Mouse (Mus musculus) macrophage (primary cell): ENCODE data around the gene Gm14744. TPM values are rescaled to one million over a fixed set of nuclear protein-coding genes. Genes with fewer than 3 reads are reported as not detected.
"Not testable (repeated sequence)": the region's sequence is repeated elsewhere in the genome, so short reads cannot be mapped to it uniquely, and the experiment has no call there.

Source experiments
- H3K27ac ChIP-seq: fragments of 350-480 bp; formaldehyde crosslinking; 2 replicates; pipeline ENCODE4 v1.9.0; 2021
- H3K36me3 ChIP-seq: fragments of 350-480 bp; formaldehyde crosslinking; 2 replicates; pipeline ENCODE4 v1.9.0; 2021; ENCODE audit errors: inconsistent target
- H3K4me3 ChIP-seq: fragments of 350-480 bp; formaldehyde crosslinking; 2 replicates; pipeline ENCODE4 v1.9.0; 2021; ENCODE audit errors: inconsistent target
- H3K79me2 ChIP-seq: fragments of 350-480 bp; formaldehyde crosslinking; 2 replicates; pipeline ENCODE4 v1.9.0; 2021; ENCODE audit errors: inconsistent target
- WGBS: methylation state at CpG from one replicate; pipeline ENCODE4 v1.1.7; 2026; ENCODE audit warnings: inconsistent platforms; ENCODE audit not compliant: missing documents; 5-methylcytosine and 5-hydroxymethylcytosine counted together
- polyA plus RNA-seq: library from polyadenylated mRNA; stranded (reverse); fragments of 250-400 nt; gene quantifications from 3 replicates; pipeline ENCODE4 v1.2.4, GENCODE M21; 2018; ENCODE audit warnings: inconsistent platforms
- total RNA-seq, 78 experiments: library from RNA; depleted of rRNA; stranded (reverse); fragments of 250-400 nt; gene quantifications; 1 replicate in 9 of 78; 2 replicates in 24 of 78; 3 replicates in 43 of 78; 4 replicates in 2 of 78; pipeline ENCODE4 v1.2.4; 2018; ENCODE audit warnings: inconsistent platforms in 56 of 78

The Gm14744 gene
- total RNA-seq (2018; cell fraction: chromatin; rRNA removed) = not detected
- total RNA-seq (2018; cell fraction: cytosol; rRNA removed) = not detected
- total RNA-seq (2018; cell fraction: nucleus; rRNA removed) = not detected
- not detected in 3 replicates for polyA plus RNA-seq

- H3K36me3 ChIP-seq, H3K79me2 ChIP-seq, H3K27ac ChIP-seq, H3K4me3 ChIP-seq: not testable (repeated sequence)
- no CpG with 5 or more reads among the region's 2 CpGs for whole genome bisulfite sequencing
Measured at GRCm38 (mm10) chrX:77864458-77864857, at the start of gene Gm14744. Gene Gm14744 (plus strand): TSS chrX:77864758.

GRCm38 (mm10) chrX:77853523-77853922, 11.0 kb upstream of the Gm14744 start, which contains the start of gene Pbsn:
Gene Pbsn (minus strand): TSS chrX:77853623.
- Histone ChIP-seq H3K79me2 (no peaks in the 10 kb centered on the region), H3K27ac (no peak within 1 kb of the TSS), H3K4me3 (no peak within 1 kb of the TSS), H3K36me3 (no peaks in the 10 kb centered on the region)
- 83% methylated on average over 1 of the region's 1 CpGs for WGBS

GRCm38 (mm10) chrX:77880033-77880432, 15.5 kb downstream of the Gm14744 start:
- not testable (repeated sequence) for H3K4me3 ChIP-seq, H3K36me3 ChIP-seq
- 37% methylated on average over 2 of the region's 4 CpGs for WGBS

More at GRCm38 (mm10) chrX:77880033-77880432, 15.5 kb downstream of the Gm14744 start:
- H3K27ac ChIP-seq, H3K79me2 ChIP-seq: not testable (repeated sequence)

Other genes starting within 250 kb of the Gm14744 start
- 35.8 to 90.4 TPM (median 56.3 TPM) in 3 replicates for gene Prkx, start 68.5 kb upstream of the Gm14744 start, polyA plus RNA-seq
- gene Pbsn, start 11.1 kb upstream of the Gm14744 start, polyA plus RNA-seq = not detected in 3 replicates
- gene 5430402E10Rik, start 60.3 kb downstream of the Gm14744 start, polyA plus RNA-seq = not detected in 3 replicates
- gene Obp1a, start 226.6 kb downstream of the Gm14744 start, polyA plus RNA-seq = not detected in 3 replicates